Mouse (Mus musculus) gastrocnemius, postnatal 4 days (tissue): ENCODE data around the gene Traf4. TPM values are rescaled to one million over a fixed set of nuclear protein-coding genes. Genes with fewer than 3 reads are reported as not detected.

Source experiments
- microRNA-seq: library from miRNA; unstranded; fragments of <30 nt; microRNA quantifications from one replicate; pipeline ENCODE4 v1.2.0, GENCODE M21; 2021
- total RNA-seq, 2 experiments: library from RNA; stranded (reverse); gene quantifications; 2 replicates each; pipeline ENCODE4 v1.2.3; 2021

Traf4 gene
- total RNA-seq, 2 experiments from 2014 or later, result 36.5 to 41.4 TPM

Small RNA genes within 50 kb of the gene (microRNA-seq; reads per million reads assigned to microRNA genes)
- gene Mir7653, result not detected

Other genes with a start within 250 kb of the Traf4 start
- gene Sez6, start 234.8 kb downstream of the Traf4 start, total RNA-seq, result 1 to 10 TPM in 1 of 2 experiments, under 1 TPM in 1; 0.21 to 1.0 TPM
- gene Phf12, start 182.8 kb downstream of the Traf4 start, total RNA-seq, result 10 to 100 TPM; 35.4 to 39.9 TPM
- gene Dhrs13, start 133.3 kb downstream of the Traf4 start, total RNA-seq, result 1 to 10 TPM; 6.2 to 7.6 TPM
- 10 to 100 TPM; 70.3 to 76.4 TPM for gene Flot2, start 127.7 kb downstream of the Traf4 start, total RNA-seq
- 10 to 100 TPM; 20.9 to 21.4 TPM for gene Eral1, start 85.2 kb downstream of the Traf4 start, total RNA-seq
- 10 to 100 TPM; 10.4 to 11.6 TPM for gene Fam222b, start 70.9 kb downstream of the Traf4 start, total RNA-seq
- 1 to 10 TPM; 6.6 to 7.5 TPM for gene Nek8, start 11.1 kb upstream of the Traf4 start, total RNA-seq
- gene Tlcd1, start 11.1 kb upstream of the Traf4 start, total RNA-seq, result 10 to 100 TPM; 12.6 to 16.0 TPM
- gene Rpl23a, start 18.0 kb upstream of the Traf4 start, total RNA-seq, result 1,000 to 10,000 TPM; 1,488 to 1,617 TPM
- 10 to 100 TPM; 43.9 to 45.7 TPM for gene Rab34, start 22.8 kb upstream of the Traf4 start, total RNA-seq
- gene Proca1, start 27.8 kb upstream of the Traf4 start, total RNA-seq, result 1 to 10 TPM; 1.9 to 2.4 TPM
- gene Sdf2, start 80.2 kb upstream of the Traf4 start, total RNA-seq, result 10 to 100 TPM; 59.4 to 64.3 TPM
- 10 to 100 TPM; 45.1 to 49.0 TPM for gene Supt6, start 80.4 kb upstream of the Traf4 start, total RNA-seq
- gene 2610507B11Rik, start 96.2 kb upstream of the Traf4 start, total RNA-seq, result 100 to 1,000 TPM; 104 to 108 TPM
- gene BC030499, start 125.3 kb upstream of the Traf4 start, total RNA-seq, result 1 to 10 TPM in 1 of 2 experiments, under 1 TPM in 1; 0.47 to 1.3 TPM
- gene Spag5, start 135.9 kb upstream of the Traf4 start, total RNA-seq, result 10 to 100 TPM; 14.6 to 16.1 TPM
- 1 to 10 TPM; 1.4 to 2.2 TPM for gene Aldoc, start 157.4 kb upstream of the Traf4 start, total RNA-seq
- gene Pigs, start 162.8 kb upstream of the Traf4 start, total RNA-seq, result 10 to 100 TPM; 30.5 to 33.2 TPM
- gene Unc119, start 177.9 kb upstream of the Traf4 start, total RNA-seq, result 10 to 100 TPM; 20.4 to 26.7 TPM
- gene Foxn1, start 221.0 kb upstream of the Traf4 start, total RNA-seq, result not detected